Mouse (Mus musculus) ES-E14 (cell line): ENCODE measurements around the gene Ccnyl1. TPM values are rescaled to one million over a fixed set of nuclear protein-coding genes. Genes with fewer than 3 reads are reported as not detected.
A peak's percentile ranks its signal among the peaks of the same experiment; 100 is the strongest.

Experiments used
- DNase-seq: peaks from one replicate; pipeline ENCODE4 v3.0.0-alpha.2; 2013; ENCODE audit warnings: low read depth, low spot score
- H3K27ac ChIP-seq: 2 replicates; pipeline ENCODE4 v1.5.1; 2012; ENCODE audit warnings: low read depth, mild to moderate bottlenecking, low read length, moderate library complexity, mixed read lengths; ENCODE audit not compliant: poor library complexity, insufficient read depth, severe bottlenecking
- H3K36me3 ChIP-seq: 2 replicates; pipeline ENCODE4 v1.6.1; 2012; ENCODE audit warnings: mild to moderate bottlenecking, low read length, moderate library complexity, mixed read lengths; ENCODE audit not compliant: control insufficient read depth, poor library complexity, insufficient read depth, severe bottlenecking
- H3K4me1 ChIP-seq, 2 experiments: fragments of 150-350 bp in 1 of 2; sonication (generic) in 1 of 2; 2 replicates each; pipeline ENCODE4 v1.6.1; 2012; ENCODE audit warnings: low read length in 2 of 2, mild to moderate bottlenecking in 1 of 2, mixed read lengths in 1 of 2; ENCODE audit not compliant: control insufficient read depth in 2 of 2, insufficient read depth in 2 of 2, poor library complexity in 1 of 2
- H3K4me3 ChIP-seq, 2 experiments: fragments of 150-350 bp in 1 of 2; sonication (generic) in 1 of 2; 2 replicates each; pipeline ENCODE4 v1.5.1; 2012; ENCODE audit warnings: low read length in 2 of 2, low read depth in 1 of 2, mild to moderate bottlenecking in 1 of 2, mixed read lengths in 1 of 2; ENCODE audit not compliant: insufficient read depth in 1 of 2, poor library complexity in 1 of 2, severe bottlenecking in 1 of 2
- H3K9ac ChIP-seq: 2 replicates; pipeline ENCODE4 v1.6.1; 2012; ENCODE audit warnings: low read depth, mild to moderate bottlenecking, low read length, mixed read lengths; ENCODE audit not compliant: poor library complexity, insufficient read depth, severe bottlenecking
- H3K9me3 ChIP-seq: fragments of 150-350 bp; sonication (generic); 2 replicates; pipeline ENCODE4 v1.6.1; 2012; ENCODE audit warnings: low read depth, mild to moderate bottlenecking, low read length; ENCODE audit not compliant: control insufficient read depth, insufficient read depth
- CHD2 ChIP-seq: IDR thresholded peaks from 2 replicates; pipeline ENCODE4 v1.6.1; 2014; ENCODE audit warnings: mild to moderate bottlenecking, low read depth, low read length, inconsistent platforms
- HCFC1 ChIP-seq: IDR thresholded peaks from 2 replicates; pipeline ENCODE4 v1.6.1; 2012; ENCODE audit warnings: low read length, inconsistent platforms, borderline replicate concordance; ENCODE audit not compliant: insufficient read depth
- MAFK ChIP-seq: IDR thresholded peaks from 2 replicates; pipeline ENCODE4 v1.6.1; 2014; ENCODE audit warnings: mild to moderate bottlenecking, low read depth, low read length, inconsistent platforms; ENCODE audit not compliant: insufficient read depth
- ZC3H11A ChIP-seq: IDR thresholded peaks from 2 replicates; pipeline ENCODE4 v1.6.1; 2012; ENCODE audit warnings: low read depth, mild to moderate bottlenecking, inconsistent platforms, low read length, borderline replicate concordance
- ZNF384 ChIP-seq: IDR thresholded peaks from 2 replicates; pipeline ENCODE4 v1.6.1; 2012; ENCODE audit warnings: low read depth, low read length, inconsistent platforms
- in situ Hi-C, 2 experiments: fragments of 600-800 bp; cut with MboI; formaldehyde crosslinking; loops; one replicate each; pipeline ENCODE4 v1.15.1; 2025; ENCODE audit warnings: low sequenced_read_pairs in 2 of 2, inconsistent platforms in 1 of 2; ENCODE audit not compliant: unreplicated experiment in 2 of 2
- total RNA-seq: library from RNA; depleted of rRNA; stranded (reverse); fragments of 300-350 nt; gene quantifications from 2 replicates; pipeline ENCODE4 v1.2.3, GENCODE M21; 2012

The Ccnyl1 gene
- total RNA-seq, 1 experiment = 24.9 TPM

GRCm38 (mm10) chr1:64691581-64691980, 1.3 kb downstream of the Ccnyl1 start:
- DNase-seq = no peak
- no peak for TF ChIP-seq ZC3H11A
- TF ChIP-seq ZNF384 = no peak
- TF ChIP-seq HCFC1 = no peak
- Histone ChIP-seq H3K4me1 (no peaks in the 10 kb centered on the region), H3K27ac (no peak overlapping the region), H3K9ac (peak overlapping the region; percentile 90), H3K4me3 (peak overlapping the region; percentile 90 to 96), H3K36me3 (no peaks in the 10 kb centered on the region), H3K9me3 (no peaks in the 10 kb centered on the region)
- in situ Hi-C loops = no loop called here

GRCm38 (mm10) chr1:64695156-64695555, 4.9 kb downstream of the Ccnyl1 start:
- in situ Hi-C loops = no loop called here
- Histone ChIP-seq H3K4me3 (no peak overlapping the region), H3K9me3 (no peaks in the 10 kb centered on the region), H3K27ac (no peak overlapping the region), H3K9ac (no peak overlapping the region), H3K36me3 (no peaks in the 10 kb centered on the region), H3K4me1 (no peaks in the 10 kb centered on the region)
- DNase-seq = no peak
- TF ChIP-seq MAFK (no peak), ZNF384 (no peak), HCFC1 (no peak), ZC3H11A (no peak), CHD2 (no peak)

- TF ChIP-seq CHD2 = no peak
- H3K9me3 ChIP-seq = no peaks in the 10 kb centered on the region
Observed at GRCm38 (mm10) chr1:64701780-64702179, 11.5 kb downstream of the Ccnyl1 start.

GRCm38 (mm10) chr1:64705230-64705629, 15.0 kb downstream of the Ccnyl1 start:
- no peak overlapping the region for H3K4me3 ChIP-seq
- H3K9me3 ChIP-seq = no peaks in the 10 kb centered on the region
- TF ChIP-seq MAFK = no peak
- TF ChIP-seq ZC3H11A = no peak
- TF ChIP-seq ZNF384 = no peak
- TF ChIP-seq HCFC1 = no peak
- TF ChIP-seq CHD2 = no peak
- no peaks in the 10 kb centered on the region for H3K4me1 ChIP-seq
- H3K36me3 ChIP-seq = no peaks in the 10 kb centered on the region; the same call in 1 of the 2 replicates
- no peak overlapping the region for H3K9ac ChIP-seq
- H3K27ac ChIP-seq = no peak overlapping the region
- peak; percentile 62 for DNase-seq
- in situ Hi-C loops = loop anchor here in 1 of 2 experiments (25.0 kb wide), 1 partner anchor 1043 kb away; no protein-coding TSS in a partner anchor

More at GRCm38 (mm10) chr1:64701780-64702179, 11.5 kb downstream of the Ccnyl1 start:
- H3K4me3 ChIP-seq = no peak overlapping the region
- no peak for DNase-seq
- in situ Hi-C loops = loop anchor here in 1 of 2 experiments (25.0 kb wide), 1 partner anchor 1039 kb away; no protein-coding TSS in a partner anchor
- no peaks in the 10 kb centered on the region for H3K4me1 ChIP-seq
- H3K27ac ChIP-seq = no peak overlapping the region
- no peak overlapping the region for H3K9ac ChIP-seq
- no peaks in the 10 kb centered on the region; the same call in 1 of the 2 replicates for H3K36me3 ChIP-seq

- Histone ChIP-seq H3K4me3 (no peak overlapping the region), H3K9ac (no peak overlapping the region), H3K36me3 (no peaks in the 10 kb centered on the region; the same call in 1 of the 2 replicates), H3K4me1 (no peaks in the 10 kb centered on the region), H3K27ac (no peak overlapping the region), H3K9me3 (no peaks in the 10 kb centered on the region)
- TF ChIP-seq HCFC1 (no peak), ZNF384 (no peak), MAFK (no peak), ZC3H11A (no peak), CHD2 (no peak)
- DNase-seq = no peak
- in situ Hi-C loops = loop anchor here in 1 of 2 experiments (25.0 kb wide), 1 partner anchor 1044 kb away; no protein-coding TSS in a partner anchor
Observed at GRCm38 (mm10) chr1:64706610-64707009, 16.4 kb downstream of the Ccnyl1 start.
